Mouse (Mus musculus): ENCODE results near the gene Iqcc. TPM values are rescaled to one million over a fixed set of nuclear protein-coding genes. Genes with fewer than 3 reads are reported as not detected.
A peak's percentile ranks its signal among the peaks of the same experiment; 100 is the strongest.

The Iqcc gene
- polyA plus RNA-seq, 1 experiment from 2014 or later, result 28.5 TPM

DNA sequence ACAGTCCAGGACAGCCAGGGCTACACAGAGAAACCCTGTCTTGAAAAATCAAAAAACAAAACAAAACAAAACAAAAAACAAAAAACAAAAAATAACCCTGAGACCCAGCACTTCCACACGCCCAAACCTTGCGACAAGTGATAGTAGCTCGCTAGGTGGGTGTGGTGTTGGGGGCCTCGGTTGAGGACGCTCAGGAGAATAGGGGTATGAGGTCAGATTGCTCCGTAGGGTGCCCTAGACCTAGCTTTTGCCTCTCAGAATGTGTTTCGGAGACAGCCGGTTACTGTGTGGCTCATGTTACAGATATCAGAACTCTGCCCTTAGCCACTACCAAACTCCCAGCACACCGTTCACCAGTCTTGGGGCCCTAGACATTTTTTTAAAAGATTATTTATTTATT, 33.1 kb downstream of the Iqcc start:
- Histone ChIP-seq H3K9me3 (no peaks in the 10 kb centered on the region), H3K27me3 (replicated peaks; ENCODE audit: low read depth, poor library complexity, severe bottlenecking) (no peaks in the 10 kb centered on the region), H3K27ac (replicated peaks) (0 out of 2 replicates have a peak overlapping the region, but pooled peaks have one; percentile 78), H3K36me3 (replicated peaks) (peaks cover 10% of the 10 kb centered on the region), H3K4me3 (peak overlapping the region; percentile 65), H3K4me1 (peaks cover 19% of the 10 kb centered on the region)
- no peak for DNase-seq (ENCODE audit: low spot score)
- WGBS, result 71% methylated on average over 9 of the region's 9 CpGs

DNA sequence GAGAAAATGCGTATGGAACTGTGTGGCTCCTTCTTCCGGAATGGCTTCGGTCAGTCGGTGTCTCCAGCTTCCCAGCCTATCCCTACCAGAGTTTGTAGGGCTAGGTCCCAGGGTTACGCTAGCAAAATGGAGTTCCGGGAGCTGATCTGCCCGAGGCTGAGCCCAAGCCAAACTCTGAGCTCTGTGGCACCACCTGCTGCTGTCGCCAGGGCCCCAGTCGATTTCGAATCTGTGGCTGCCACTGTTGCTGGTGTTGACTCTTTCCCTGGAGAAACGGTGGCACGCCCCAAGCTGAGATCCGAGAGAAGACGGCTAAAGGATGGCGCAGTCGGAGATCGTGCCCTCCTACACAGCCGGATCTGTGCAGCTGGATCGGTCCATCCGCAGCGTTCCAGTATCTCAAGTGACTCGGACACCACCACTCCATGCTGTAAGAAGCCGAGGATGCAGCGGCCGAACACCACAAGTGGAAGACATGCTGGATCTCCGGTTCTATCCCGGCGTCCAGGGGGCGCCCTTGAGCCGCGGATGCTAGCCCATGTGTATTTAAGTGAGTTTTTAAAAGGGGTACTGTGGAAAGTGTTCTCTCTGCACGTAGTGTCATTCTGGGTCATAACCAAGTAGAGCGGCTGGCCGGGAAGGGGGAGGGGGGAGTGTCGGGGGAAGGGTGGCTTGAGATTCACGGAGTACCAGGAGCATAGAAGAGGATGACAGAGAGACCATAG, 33.9 kb downstream of the Iqcc start:
- peak; percentile 88 for DNase-seq (ENCODE audit: low spot score)
- Histone ChIP-seq H3K9me3 (no peaks in the 10 kb centered on the region), H3K36me3 (replicated peaks) (peaks cover 3% of the 10 kb centered on the region; the same call in 1 of the 2 replicates), H3K4me3 (peak overlapping the region; percentile 65), H3K27ac (replicated peaks) (peak overlapping the region; percentile 78), H3K27me3 (replicated peaks; ENCODE audit: low read depth, poor library complexity, severe bottlenecking) (no peaks in the 10 kb centered on the region), H3K4me1 (peaks cover 19% of the 10 kb centered on the region)
- WGBS, result 2% methylated on average over 36 of the region's 36 CpGs

DNA sequence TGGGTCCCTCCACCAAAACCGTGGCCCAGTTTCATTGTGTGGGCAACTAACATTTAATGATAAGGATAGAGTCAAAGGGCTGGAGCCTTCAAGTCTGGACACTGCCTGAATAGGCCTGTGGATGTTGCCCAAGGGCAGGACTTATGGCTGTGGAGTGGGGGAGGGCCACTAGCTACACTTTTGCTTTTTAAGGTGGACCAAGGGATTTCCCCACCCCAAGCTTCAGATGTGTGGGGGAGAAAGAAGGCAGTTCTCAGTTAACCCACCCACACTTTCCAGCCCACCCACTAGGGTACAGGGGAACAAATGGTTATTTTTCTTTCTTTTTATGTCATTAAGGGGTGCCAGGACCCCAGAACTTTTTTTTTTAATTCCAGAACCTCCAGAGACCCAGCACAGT, 34.5 kb downstream of the Iqcc start:
- Histone ChIP-seq H3K36me3 (replicated peaks) (no peaks in the 10 kb centered on the region), H3K4me1 (peaks cover 19% of the 10 kb centered on the region), H3K4me3 (peak overlapping the region; percentile 65), H3K9me3 (no peaks in the 10 kb centered on the region), H3K27ac (replicated peaks) (peak overlapping the region; percentile 78), H3K27me3 (replicated peaks; ENCODE audit: low read depth, poor library complexity, severe bottlenecking) (no peaks in the 10 kb centered on the region)
- 59% methylated on average over 1 of the region's 1 CpGs for WGBS
- no peak for DNase-seq (ENCODE audit: low spot score)

DNA sequence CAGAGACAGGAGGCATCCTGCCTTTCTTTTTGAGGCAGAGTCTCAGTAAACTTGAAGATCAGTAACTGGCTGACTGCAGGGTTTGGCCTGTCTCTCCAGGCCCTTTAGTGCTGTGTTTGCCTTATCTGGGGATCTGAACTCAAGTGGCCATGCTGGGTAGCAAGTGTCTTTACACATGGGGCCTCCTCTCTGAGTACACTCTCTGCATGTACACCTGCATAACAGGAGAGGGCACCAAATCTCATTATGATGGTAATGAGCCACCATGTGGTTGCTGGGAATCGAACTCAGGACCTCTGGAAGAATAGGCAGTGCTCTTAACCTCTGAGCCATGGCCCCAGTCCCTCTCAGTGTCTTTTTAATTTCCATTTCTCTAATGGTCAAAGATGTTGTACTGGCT, 36.6 kb downstream of the Iqcc start:
- no peak overlapping the region for H3K4me3 ChIP-seq

DNA sequence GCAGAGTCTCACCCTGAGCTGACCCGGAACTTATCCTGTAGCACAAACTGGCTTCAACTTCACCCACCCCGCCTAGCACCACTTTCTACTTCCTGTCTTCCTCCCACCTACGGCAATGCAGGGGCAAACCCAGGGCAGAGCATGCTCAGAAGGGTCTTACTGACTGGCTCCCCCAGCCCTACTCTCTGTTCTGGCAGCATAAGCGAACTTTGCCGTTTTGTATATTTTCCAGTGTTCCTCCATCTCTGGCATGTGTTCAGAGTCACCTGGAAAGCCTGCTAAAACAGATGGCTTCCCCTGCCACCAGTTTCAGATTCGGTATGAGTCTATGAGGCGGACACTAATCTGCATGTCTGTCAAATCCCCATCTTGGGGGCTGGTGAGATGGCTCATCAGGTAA, 38.6 kb downstream of the Iqcc start:
- Histone ChIP-seq H3K4me3 (no peak overlapping the region), H3K36me3 (replicated peaks) (no peaks in the 10 kb centered on the region), H3K4me1 (peaks cover 22% of the 10 kb centered on the region), H3K27ac (replicated peaks) (no peak overlapping the region; the same call in 1 of the 2 replicates), H3K9me3 (no peaks in the 10 kb centered on the region), H3K27me3 (replicated peaks; ENCODE audit: low read depth, poor library complexity, severe bottlenecking) (peaks cover 10% of the 10 kb centered on the region; the same call in 1 of the 2 replicates)
- WGBS, result 82% methylated on average over 7 of the region's 7 CpGs
- DNase-seq (ENCODE audit: low spot score), result no peak

More for the DNA sequence above, 36.6 kb downstream of the Iqcc start:
- Histone ChIP-seq H3K4me1 (peaks cover 19% of the 10 kb centered on the region), H3K27ac (replicated peaks) (no peak overlapping the region), H3K9me3 (no peaks in the 10 kb centered on the region), H3K27me3 (replicated peaks; ENCODE audit: low read depth, poor library complexity, severe bottlenecking) (0 out of 2 replicates have a peak, but pooled peaks cover 4% of the 10 kb centered on the region), H3K36me3 (replicated peaks) (no peaks in the 10 kb centered on the region)
- WGBS, result 91% methylated on average over 1 of the region's 1 CpGs
- DNase-seq (ENCODE audit: low spot score), result no peak

DNA sequence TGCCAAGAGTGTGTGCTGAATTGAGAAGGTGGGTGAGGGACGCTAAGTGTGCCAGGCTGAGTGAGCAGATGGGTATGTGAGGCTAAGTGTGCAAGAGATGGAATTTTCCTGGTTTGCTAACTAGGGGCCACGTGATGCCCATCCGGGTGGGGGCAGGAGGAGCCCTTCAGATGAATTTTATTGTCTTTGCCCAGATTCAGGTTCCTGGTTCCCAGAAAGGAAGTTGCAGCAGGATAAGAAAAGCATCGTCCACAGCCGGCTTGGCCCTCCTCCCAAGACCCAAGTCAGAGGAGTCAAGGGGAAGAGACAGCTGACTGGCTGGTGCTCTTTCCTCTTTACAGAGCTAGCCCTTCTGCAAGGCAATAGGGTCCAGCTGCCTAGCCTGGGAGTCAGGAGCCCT, 40.4 kb downstream of the Iqcc start, which contains the start of gene Fam167b:
Gene Fam167b, minus strand, starts transcription at position 84 of the 400 bp plus-strand sequence.
- no peak for DNase-seq (ENCODE audit: low spot score)
- WGBS, result 84% methylated on average over 5 of the region's 5 CpGs
- H3K4me3 ChIP-seq, result peak within 1 kb of the TSS; percentile 23; the same call in 1 of the 2 replicates
- no peak within 1 kb of the TSS for H3K27ac ChIP-seq (replicated peaks)
- H3K9me3 ChIP-seq, result no peaks in the 10 kb centered on the region
- no peaks in the 10 kb centered on the region for H3K36me3 ChIP-seq (replicated peaks)
- peaks cover 10% of the 10 kb centered on the region; the same call in 1 of the 2 replicates for H3K27me3 ChIP-seq (replicated peaks; ENCODE audit: low read depth, poor library complexity, severe bottlenecking)
- peaks cover 13% of the 10 kb centered on the region for H3K4me1 ChIP-seq

DNA sequence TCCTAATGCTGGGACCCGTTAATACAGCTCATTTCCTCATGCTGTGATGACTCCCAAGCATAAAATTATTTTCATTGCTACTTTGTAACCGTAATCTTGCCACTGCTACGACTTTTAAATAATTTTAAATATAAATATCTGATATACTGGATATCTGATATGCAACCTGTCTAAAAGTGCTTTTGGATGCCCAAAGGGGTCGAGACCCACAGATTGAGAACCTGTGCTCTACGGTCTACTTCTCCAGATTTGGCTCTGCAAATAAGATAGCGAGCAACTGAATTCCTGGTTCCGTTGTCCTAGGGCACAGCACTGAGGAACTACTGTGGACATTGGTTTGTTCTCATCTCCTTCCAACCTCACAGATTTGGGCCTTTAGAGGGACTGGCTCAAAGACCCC, 41.2 kb downstream of the Iqcc start:
- no peak overlapping the region for H3K4me3 ChIP-seq
- no peak for DNase-seq (ENCODE audit: low spot score)
- no peaks in the 10 kb centered on the region for H3K9me3 ChIP-seq
- 84% methylated on average over 7 of the region's 7 CpGs for WGBS
- peaks cover 10% of the 10 kb centered on the region; the same call in 1 of the 2 replicates for H3K27me3 ChIP-seq (replicated peaks; ENCODE audit: low read depth, poor library complexity, severe bottlenecking)
- H3K4me1 ChIP-seq, result peaks cover 13% of the 10 kb centered on the region
- H3K36me3 ChIP-seq (replicated peaks), result no peaks in the 10 kb centered on the region
- H3K27ac ChIP-seq (replicated peaks), result no peak overlapping the region

DNA sequence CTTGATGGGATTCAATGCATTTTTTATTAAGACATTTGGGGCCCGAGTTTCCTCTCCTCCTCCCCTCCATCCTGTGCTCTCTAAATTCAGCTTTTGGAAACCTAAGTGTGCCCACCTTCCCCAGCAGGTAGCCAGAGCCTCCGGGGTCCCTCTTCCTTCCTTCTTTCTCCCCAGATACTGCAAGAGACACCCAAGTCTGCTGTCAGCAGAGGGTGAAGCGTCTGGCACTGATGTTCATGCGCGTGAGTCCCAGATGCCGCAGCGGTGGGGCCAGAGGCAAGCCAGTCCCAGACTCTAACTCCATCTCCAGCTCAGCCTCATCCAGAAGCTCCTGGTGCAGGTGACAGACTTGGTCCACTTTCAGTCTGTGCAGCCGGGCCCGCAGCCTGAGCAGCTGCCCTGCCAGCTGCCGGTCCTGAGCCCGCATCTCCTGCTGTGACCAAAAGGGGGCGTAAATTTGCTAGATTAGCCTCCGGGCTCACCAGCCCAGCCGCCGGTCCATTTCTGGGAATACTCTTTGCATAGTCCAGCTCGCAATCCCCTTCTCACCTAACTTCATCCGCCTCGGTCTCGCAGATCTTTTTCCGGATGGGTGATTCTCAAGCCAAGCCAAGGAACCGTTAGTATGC, 41.9 kb downstream of the Iqcc start:
- peak overlapping the region; percentile 23; the same call in 1 of the 2 replicates for H3K4me3 ChIP-seq
- whole genome bisulfite sequencing, result 35% methylated on average over 21 of the region's 21 CpGs
- H3K36me3 ChIP-seq (replicated peaks), result no peaks in the 10 kb centered on the region
- peaks cover 10% of the 10 kb centered on the region; the same call in 1 of the 2 replicates for H3K27me3 ChIP-seq (replicated peaks; ENCODE audit: low read depth, poor library complexity, severe bottlenecking)
- DNase-seq (ENCODE audit: low spot score), result peak; percentile 66
- H3K4me1 ChIP-seq, result peaks cover 13% of the 10 kb centered on the region
- no peak overlapping the region for H3K27ac ChIP-seq (replicated peaks)
- no peaks in the 10 kb centered on the region for H3K9me3 ChIP-seq

DNA sequence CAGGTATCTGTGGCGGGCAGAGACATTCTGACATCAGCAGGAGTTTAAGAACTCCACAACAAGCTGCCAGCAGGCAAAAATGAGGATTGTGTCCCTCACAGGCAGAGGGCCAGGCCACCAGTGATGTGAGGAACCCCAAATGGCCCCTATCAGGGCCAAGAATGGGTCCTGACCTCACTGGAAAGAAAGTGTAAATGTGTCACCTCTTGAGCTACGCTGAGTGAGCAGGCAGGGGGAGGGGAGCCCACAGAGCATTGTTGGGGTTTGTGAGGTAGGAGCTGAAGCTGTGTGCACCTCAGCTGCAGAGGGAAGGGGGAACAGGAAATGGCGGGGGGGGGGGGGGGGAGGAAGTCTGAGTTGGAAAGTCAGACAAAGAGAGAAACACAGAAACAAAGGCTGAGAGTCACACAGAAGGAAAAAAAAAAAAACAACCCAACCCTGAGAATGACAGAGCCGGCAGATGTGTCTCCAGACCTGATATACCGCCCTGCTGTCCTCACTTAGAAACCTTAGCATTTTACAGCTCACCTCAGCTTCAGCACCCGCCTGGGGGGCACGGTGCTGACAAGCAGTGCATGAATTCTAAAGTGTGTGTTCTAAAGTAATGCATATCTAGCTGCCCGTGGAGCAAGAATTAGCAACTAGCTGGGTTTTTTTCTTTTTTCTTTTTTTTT, 43.6 kb downstream of the Iqcc start:
- Histone ChIP-seq H3K27me3 (replicated peaks; ENCODE audit: low read depth, poor library complexity, severe bottlenecking) (peaks cover 10% of the 10 kb centered on the region; the same call in 1 of the 2 replicates), H3K27ac (replicated peaks) (peak overlapping the region; percentile 65), H3K36me3 (replicated peaks) (no peaks in the 10 kb centered on the region), H3K4me1 (peaks cover 13% of the 10 kb centered on the region), H3K4me3 (no peak overlapping the region), H3K9me3 (no peaks in the 10 kb centered on the region)
- peak; percentile 22 for DNase-seq (ENCODE audit: low spot score)
- WGBS, result 58% methylated on average over 7 of the region's 8 CpGs

DNA sequence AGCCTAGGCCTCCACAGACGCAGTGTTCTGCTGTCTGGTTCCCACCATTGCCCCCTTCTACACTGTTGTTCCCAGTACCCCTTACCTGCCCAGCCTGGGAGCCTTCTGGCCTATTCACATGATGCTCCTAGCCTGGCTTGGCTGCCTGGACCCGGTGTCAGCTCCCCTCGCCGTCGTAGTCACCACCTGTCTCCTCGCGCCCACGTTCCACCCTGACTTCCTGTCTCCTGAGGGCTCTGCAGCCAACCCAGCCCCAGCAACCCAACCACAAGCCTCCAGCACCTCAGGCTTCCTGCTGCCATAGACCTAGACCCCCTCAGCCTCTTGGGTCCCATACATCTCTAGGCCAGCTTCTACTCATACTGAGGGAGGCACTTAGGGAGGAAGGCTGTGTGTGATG, 45.5 kb downstream of the Iqcc start, which contains the start of gene Lck:
Gene Lck, minus strand, starts transcription at position 212 of the 400 bp plus-strand sequence.
- Histone ChIP-seq H3K9me3 (no peaks in the 10 kb centered on the region), H3K4me3 (no peak within 1 kb of the TSS), H3K27ac (replicated peaks) (no peak within 1 kb of the TSS), H3K4me1 (peaks cover 13% of the 10 kb centered on the region), H3K36me3 (replicated peaks) (no peaks in the 10 kb centered on the region), H3K27me3 (replicated peaks; ENCODE audit: low read depth, poor library complexity, severe bottlenecking) (peaks cover 8% of the 10 kb centered on the region; the same call in 1 of the 2 replicates)
- WGBS, result 92% methylated on average over 8 of the region's 8 CpGs
- no peak for DNase-seq (ENCODE audit: low spot score)

DNA sequence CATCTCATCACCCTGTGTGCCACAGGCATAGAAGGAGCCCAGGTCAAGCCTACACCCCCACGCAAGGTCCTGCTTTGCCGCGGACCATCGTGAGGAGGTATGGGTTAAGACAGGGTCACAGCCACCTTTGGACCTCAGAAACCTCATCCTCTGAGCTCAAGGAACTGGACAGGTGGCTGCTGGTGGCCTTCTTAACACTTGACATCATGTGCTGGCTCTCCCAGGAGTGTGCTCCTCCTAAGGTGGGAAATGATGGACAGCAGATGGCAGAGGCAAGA, 45.9 kb downstream of the Iqcc start:
- Histone ChIP-seq H3K36me3 (replicated peaks) (no peaks in the 10 kb centered on the region), H3K27ac (replicated peaks) (no peak overlapping the region), H3K27me3 (replicated peaks; ENCODE audit: low read depth, poor library complexity, severe bottlenecking) (peaks cover 6% of the 10 kb centered on the region; the same call in 1 of the 2 replicates), H3K4me3 (no peak overlapping the region), H3K4me1 (peaks cover 13% of the 10 kb centered on the region), H3K9me3 (no peaks in the 10 kb centered on the region)
- WGBS, result 94% methylated on average over 4 of the region's 4 CpGs
- no peak for DNase-seq (ENCODE audit: low spot score)

DNA sequence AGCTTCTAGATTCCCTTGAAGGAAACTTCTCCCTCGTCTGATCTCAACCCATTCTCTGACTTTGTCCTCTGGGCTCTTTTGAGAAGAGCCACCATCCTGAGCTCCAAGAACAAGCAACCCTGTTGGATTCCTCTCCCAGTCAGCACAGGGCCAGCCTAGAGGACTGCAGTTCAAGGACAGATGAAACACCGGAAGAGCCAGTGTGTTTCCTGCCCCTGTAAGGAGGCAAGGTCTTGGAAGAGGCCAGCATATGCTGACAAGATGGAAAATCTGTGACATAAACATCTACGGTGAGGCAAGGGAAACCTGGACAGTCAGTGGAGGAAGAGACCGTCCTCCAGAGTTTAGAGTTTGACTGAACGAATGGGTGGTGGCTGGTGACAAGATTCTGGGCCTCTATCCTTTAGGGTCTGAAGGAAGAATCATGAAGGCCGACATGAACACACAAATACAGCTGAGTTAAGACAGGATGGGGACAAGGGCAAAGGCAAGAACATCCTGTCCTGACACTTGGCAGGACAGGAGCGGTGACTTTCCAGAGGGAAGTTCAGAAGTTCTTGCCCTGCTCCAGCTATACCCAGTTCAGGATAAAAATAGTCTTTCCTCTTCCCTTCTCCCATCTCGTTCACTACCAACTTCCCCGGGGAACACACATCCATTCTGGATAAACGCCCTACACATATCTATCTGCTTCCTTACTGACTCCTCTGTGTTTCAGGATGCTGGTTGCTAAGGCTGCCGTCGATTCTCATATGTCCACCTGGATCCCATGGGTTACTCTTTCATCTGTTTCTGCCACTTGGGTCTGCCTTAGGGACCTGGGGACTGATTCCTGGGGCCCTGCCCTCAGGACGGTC, 46.4 kb downstream of the Iqcc start:
- WGBS, result 83% methylated on average over 13 of the region's 13 CpGs
- Histone ChIP-seq H3K4me3 (no peak overlapping the region), H3K4me1 (peaks cover 13% of the 10 kb centered on the region), H3K36me3 (replicated peaks) (no peaks in the 10 kb centered on the region), H3K27ac (replicated peaks) (no peak overlapping the region), H3K9me3 (no peaks in the 10 kb centered on the region), H3K27me3 (replicated peaks; ENCODE audit: low read depth, poor library complexity, severe bottlenecking) (peaks cover 6% of the 10 kb centered on the region; the same call in 1 of the 2 replicates)
- DNase-seq (ENCODE audit: low spot score), result no peak
